Mouse (Mus musculus): ENCODE data around the gene Tent4b. TPM values are rescaled to one million over a fixed set of nuclear protein-coding genes. Genes with fewer than 3 reads are reported as not detected.

Tent4b gene
- polyA plus RNA-seq, 1 experiment from 2014 or later: 7.3 TPM

GRCm38 (mm10) chr8:88236666-88237065, 37.7 kb downstream of the Tent4b start:
- no peak overlapping the region for H3K4me3 ChIP-seq
- no peak overlapping the region for H3K4me2 ChIP-seq
- H3K9me3 ChIP-seq: no peaks in the 10 kb centered on the region
- no peak for ATAC-seq (ENCODE audit: insufficient number of reproducible peaks, low FRiP score, low TSS enrichment, low read depth)
- no peak overlapping the region for H3K27ac ChIP-seq
- WGBS: 82% methylated on average over 2 of the region's 2 CpGs
- H3K9ac ChIP-seq: no peak overlapping the region
- H3K36me3 ChIP-seq: no peaks in the 10 kb centered on the region
- H3K4me1 ChIP-seq: no peaks in the 10 kb centered on the region
- no peaks in the 10 kb centered on the region for H3K27me3 ChIP-seq

- no peak overlapping the region for H3K4me2 ChIP-seq
- 57% methylated on average over 2 of the region's 2 CpGs for WGBS
- no peak overlapping the region for H3K9ac ChIP-seq
- no peak overlapping the region for H3K4me3 ChIP-seq
- no peak for ATAC-seq (ENCODE audit: insufficient number of reproducible peaks, low FRiP score, low TSS enrichment, low read depth)
- H3K4me1 ChIP-seq: no peaks in the 10 kb centered on the region
- no peaks in the 10 kb centered on the region for H3K36me3 ChIP-seq
- no peak overlapping the region for H3K27ac ChIP-seq
- H3K9me3 ChIP-seq: no peaks in the 10 kb centered on the region
- H3K27me3 ChIP-seq: no peaks in the 10 kb centered on the region
These were observed 38.6 kb downstream of the Tent4b start for GRCm38 (mm10) chr8:88237606-88238005.

GRCm38 (mm10) chr8:88239277-88239676, 40.3 kb downstream of the Tent4b start:
- no peaks in the 10 kb centered on the region for H3K27me3 ChIP-seq
- no peak overlapping the region for H3K27ac ChIP-seq
- no peaks in the 10 kb centered on the region for H3K9me3 ChIP-seq
- no peak overlapping the region for H3K4me2 ChIP-seq
- H3K36me3 ChIP-seq: 0 out of 2 replicates have a peak, but pooled peaks cover 4% of the 10 kb centered on the region
- no peak for ATAC-seq (ENCODE audit: insufficient number of reproducible peaks, low FRiP score, low TSS enrichment, low read depth)
- H3K4me3 ChIP-seq: no peak overlapping the region
- WGBS: 88% methylated on average over 5 of the region's 5 CpGs
- no peaks in the 10 kb centered on the region for H3K4me1 ChIP-seq
- no peak overlapping the region for H3K9ac ChIP-seq

GRCm38 (mm10) chr8:88241871-88242270, 42.9 kb downstream of the Tent4b start:
- no peaks in the 10 kb centered on the region for H3K27me3 ChIP-seq
- ATAC-seq (ENCODE audit: insufficient number of reproducible peaks, low FRiP score, low TSS enrichment, low read depth): no peak
- WGBS: 78% methylated on average over 4 of the region's 4 CpGs
- no peak overlapping the region for H3K27ac ChIP-seq
- H3K4me2 ChIP-seq: no peak overlapping the region
- no peak overlapping the region for H3K4me3 ChIP-seq
- H3K9me3 ChIP-seq: no peaks in the 10 kb centered on the region
- no peak overlapping the region for H3K9ac ChIP-seq
- peaks cover 10% of the 10 kb centered on the region; the same call in 1 of the 2 replicates for H3K36me3 ChIP-seq
- H3K4me1 ChIP-seq: no peaks in the 10 kb centered on the region

- ATAC-seq (ENCODE audit: insufficient number of reproducible peaks, low FRiP score, low TSS enrichment, low read depth): no peak
These were observed 45.3 kb downstream of the Tent4b start for GRCm38 (mm10) chr8:88244298-88244697.

GRCm38 (mm10) chr8:88252791-88253190, 53.8 kb downstream of the Tent4b start:
- Histone ChIP-seq H3K36me3 (peaks cover 52% of the 10 kb centered on the region), H3K27ac (no peak overlapping the region), H3K9ac (no peak overlapping the region), H3K4me1 (no peaks in the 10 kb centered on the region), H3K27me3 (no peaks in the 10 kb centered on the region), H3K9me3 (no peaks in the 10 kb centered on the region), H3K4me2 (no peak overlapping the region), H3K4me3 (no peak overlapping the region)
- no peak for ATAC-seq (ENCODE audit: insufficient number of reproducible peaks, low FRiP score, low TSS enrichment, low read depth)
- WGBS: 76% methylated on average over 3 of the region's 3 CpGs

More at GRCm38 (mm10) chr8:88244298-88244697, 45.3 kb downstream of the Tent4b start:
- Histone ChIP-seq H3K9ac (no peak overlapping the region), H3K36me3 (peaks cover 20% of the 10 kb centered on the region), H3K27me3 (no peaks in the 10 kb centered on the region), H3K9me3 (no peaks in the 10 kb centered on the region), H3K4me1 (no peaks in the 10 kb centered on the region), H3K4me2 (no peak overlapping the region), H3K4me3 (no peak overlapping the region), H3K27ac (no peak overlapping the region)
- WGBS: 79% methylated on average over 4 of the region's 4 CpGs

GRCm38 (mm10) chr8:88254957-88255356, 55.9 kb downstream of the Tent4b start:
- Histone ChIP-seq H3K4me2 (no peak overlapping the region), H3K27ac (no peak overlapping the region), H3K36me3 (peaks cover 52% of the 10 kb centered on the region), H3K9me3 (no peaks in the 10 kb centered on the region), H3K9ac (no peak overlapping the region), H3K4me1 (no peaks in the 10 kb centered on the region), H3K27me3 (no peaks in the 10 kb centered on the region), H3K4me3 (no peak overlapping the region)
- no peak for ATAC-seq (ENCODE audit: insufficient number of reproducible peaks, low FRiP score, low TSS enrichment, low read depth)
- WGBS: 87% methylated on average over 7 of the region's 7 CpGs

GRCm38 (mm10) chr8:88258024-88258423, 59.0 kb downstream of the Tent4b start:
- H3K27me3 ChIP-seq: no peaks in the 10 kb centered on the region
- H3K4me3 ChIP-seq: no peak overlapping the region
- H3K4me2 ChIP-seq: no peak overlapping the region
- 60% methylated on average over 6 of the region's 6 CpGs for WGBS
- ATAC-seq (ENCODE audit: insufficient number of reproducible peaks, low FRiP score, low TSS enrichment, low read depth): no peak
- no peaks in the 10 kb centered on the region for H3K9me3 ChIP-seq
- peaks cover 36% of the 10 kb centered on the region for H3K36me3 ChIP-seq
- H3K9ac ChIP-seq: no peak overlapping the region
- H3K27ac ChIP-seq: no peak overlapping the region
- no peaks in the 10 kb centered on the region for H3K4me1 ChIP-seq

- Histone ChIP-seq H3K9me3 (no peaks in the 10 kb centered on the region), H3K36me3 (peaks cover 36% of the 10 kb centered on the region), H3K9ac (no peak overlapping the region), H3K4me1 (peaks cover 4% of the 10 kb centered on the region; the same call in 1 of the 2 replicates), H3K27me3 (no peaks in the 10 kb centered on the region), H3K4me2 (no peak overlapping the region), H3K27ac (no peak overlapping the region), H3K4me3 (no peak overlapping the region)
- 74% methylated on average over 11 of the region's 11 CpGs for WGBS
- ATAC-seq (ENCODE audit: insufficient number of reproducible peaks, low FRiP score, low TSS enrichment, low read depth): no peak
These were observed 59.5 kb downstream of the Tent4b start for GRCm38 (mm10) chr8:88258544-88258943.

GRCm38 (mm10) chr8:88260466-88260980, 61.5 kb downstream of the Tent4b start:
- Histone ChIP-seq H3K27ac (no peak overlapping the region), H3K9ac (no peak overlapping the region), H3K4me3 (no peak overlapping the region), H3K4me1 (peaks cover 14% of the 10 kb centered on the region; the same call in 1 of the 2 replicates), H3K36me3 (peaks cover 23% of the 10 kb centered on the region; the same call in 1 of the 2 replicates), H3K9me3 (no peaks in the 10 kb centered on the region), H3K27me3 (no peaks in the 10 kb centered on the region), H3K4me2 (no peak overlapping the region)
- WGBS: 95% methylated on average over 7 of the region's 7 CpGs
- no peak for ATAC-seq (ENCODE audit: insufficient number of reproducible peaks, low FRiP score, low TSS enrichment, low read depth)

GRCm38 (mm10) chr8:88262831-88263635, 64.0 kb downstream of the Tent4b start:
- Histone ChIP-seq H3K27ac (0 out of 2 replicates have a peak overlapping the region, but pooled peaks have one; percentile 24), H3K4me2 (no peak overlapping the region), H3K4me1 (peaks cover 16% of the 10 kb centered on the region; the same call in 1 of the 2 replicates), H3K9ac (no peak overlapping the region), H3K9me3 (no peaks in the 10 kb centered on the region), H3K27me3 (no peaks in the 10 kb centered on the region), H3K4me3 (no peak overlapping the region), H3K36me3 (peaks cover 8% of the 10 kb centered on the region; the same call in 1 of the 2 replicates)
- no peak for ATAC-seq (ENCODE audit: insufficient number of reproducible peaks, low FRiP score, low TSS enrichment, low read depth)
- 51% methylated on average over 14 of the region's 14 CpGs for WGBS

- H3K36me3 ChIP-seq: no peaks in the 10 kb centered on the region
- no peak overlapping the region for H3K4me3 ChIP-seq
- H3K4me2 ChIP-seq: no peak overlapping the region
- no peak overlapping the region for H3K9ac ChIP-seq
- no peak for ATAC-seq (ENCODE audit: insufficient number of reproducible peaks, low FRiP score, low TSS enrichment, low read depth)
- H3K9me3 ChIP-seq: no peaks in the 10 kb centered on the region
- 0% methylated on average over 2 of the region's 2 CpGs for WGBS
- H3K27me3 ChIP-seq: no peaks in the 10 kb centered on the region
- H3K27ac ChIP-seq: no peak overlapping the region; the same call in 1 of the 2 replicates
- peaks cover 16% of the 10 kb centered on the region; the same call in 1 of the 2 replicates for H3K4me1 ChIP-seq
These were observed 66.5 kb downstream of the Tent4b start for GRCm38 (mm10) chr8:88265511-88265910.

All from limb, embryonic 15.5 days (tissue).